Mouse (Mus musculus) urinary bladder, postnatal 4 days (tissue): Measurements from ENCODE around the gene Dnajc28.
"Not testable (repeated sequence)": the region's sequence is repeated elsewhere in the genome, so short reads cannot be mapped to it uniquely, and the experiment has no call there.

Source experiments
- DNase-seq, 2 experiments: peaks; one replicate each; pipeline ENCODE4 v3.0.0; 2021 to 2022; ENCODE audit warnings: low spot score in 2 of 2

The Dnajc28 gene

DNA sequence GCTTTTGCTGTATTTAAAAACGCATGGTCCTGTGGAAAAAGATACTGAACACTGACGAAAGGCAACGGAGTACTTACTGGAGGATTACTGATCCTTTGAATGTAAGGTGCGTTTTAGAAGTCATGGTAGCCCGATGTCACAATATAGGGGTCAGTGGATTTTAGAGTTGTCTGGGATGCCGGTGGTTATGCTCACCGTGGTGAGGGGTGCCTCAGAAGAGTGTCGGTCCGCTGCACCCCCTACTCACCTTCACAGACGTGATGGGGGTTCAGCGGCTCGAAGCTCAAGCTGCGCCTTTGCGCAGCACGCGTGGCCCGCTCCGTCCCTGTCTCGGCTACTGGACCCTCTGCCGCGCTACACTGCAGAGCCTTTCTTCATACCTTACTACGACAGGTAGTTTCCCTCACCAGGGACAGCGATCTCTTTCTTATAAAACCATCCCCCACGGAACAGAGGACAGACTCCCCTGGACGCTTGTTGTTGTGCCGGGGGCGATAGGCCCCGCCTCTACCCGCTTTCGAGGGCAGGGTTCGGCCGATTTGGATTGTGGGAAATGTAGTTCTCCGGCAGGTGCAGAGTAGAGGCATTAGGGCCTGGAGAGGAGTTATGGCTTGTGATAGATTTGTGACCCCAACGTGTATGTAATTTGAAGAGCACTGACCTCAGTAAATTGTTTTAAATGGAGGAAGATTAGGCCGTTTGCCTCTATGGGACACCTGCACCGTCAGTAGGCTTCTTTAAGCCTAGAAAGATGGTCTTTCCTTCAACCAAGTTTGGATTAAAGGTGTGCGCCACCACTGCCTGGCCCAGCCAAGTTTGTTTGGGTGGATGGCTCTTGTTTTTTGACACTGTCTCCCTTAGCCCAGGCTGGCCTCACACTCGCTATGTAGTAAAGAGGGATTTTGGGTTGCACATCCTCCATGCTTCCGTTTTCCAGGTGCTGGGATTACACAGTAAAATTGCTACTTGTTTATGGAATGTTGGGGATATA is at the start of gene Dnajc28:
Dnajc28 (minus strand) TSS at position 516 of the 991 bp plus-strand sequence.
- peak; percentile 57 to 70 for DNase-seq

DNA sequence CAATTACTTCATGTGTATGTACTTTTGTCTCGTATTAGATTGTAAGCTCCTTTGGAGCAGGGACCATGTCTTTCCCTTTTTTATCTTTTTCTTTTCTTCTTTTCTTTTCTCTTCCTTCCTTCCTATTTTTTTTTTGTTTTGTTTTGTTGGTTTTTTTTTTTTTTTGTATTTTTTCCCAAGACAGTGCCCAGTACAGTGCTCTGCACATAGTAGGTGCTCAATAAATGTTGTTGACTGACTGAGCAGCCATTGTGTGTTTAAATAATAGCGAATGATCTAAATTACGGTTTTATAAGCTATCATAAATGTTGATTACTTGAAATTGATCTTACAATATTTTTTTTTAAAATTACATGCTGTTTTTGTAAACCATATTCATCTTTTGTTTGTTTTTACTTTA is 45.0 kb upstream of the Dnajc28 start:
- DNase-seq: no peak

DNA sequence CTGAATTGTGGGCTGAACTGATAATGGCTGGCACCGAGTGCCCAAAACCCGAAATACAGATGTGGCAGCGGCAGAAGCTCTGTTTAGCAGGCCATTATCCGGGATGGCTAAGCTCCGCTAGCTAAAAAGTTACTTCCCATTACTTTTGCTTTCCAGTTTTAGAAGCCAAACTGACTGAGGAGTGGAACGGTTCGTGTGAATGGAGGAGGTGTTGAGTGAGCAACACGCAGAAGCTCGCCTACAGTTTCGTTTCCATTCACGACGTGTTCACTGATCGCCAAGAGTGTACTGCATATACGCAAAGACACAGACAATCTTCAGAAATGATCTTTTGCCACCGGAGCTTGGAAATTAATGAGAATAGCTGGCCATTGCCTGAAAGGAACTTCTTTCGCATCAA is 43.5 kb upstream of the Dnajc28 start:
- no peak for DNase-seq

DNA sequence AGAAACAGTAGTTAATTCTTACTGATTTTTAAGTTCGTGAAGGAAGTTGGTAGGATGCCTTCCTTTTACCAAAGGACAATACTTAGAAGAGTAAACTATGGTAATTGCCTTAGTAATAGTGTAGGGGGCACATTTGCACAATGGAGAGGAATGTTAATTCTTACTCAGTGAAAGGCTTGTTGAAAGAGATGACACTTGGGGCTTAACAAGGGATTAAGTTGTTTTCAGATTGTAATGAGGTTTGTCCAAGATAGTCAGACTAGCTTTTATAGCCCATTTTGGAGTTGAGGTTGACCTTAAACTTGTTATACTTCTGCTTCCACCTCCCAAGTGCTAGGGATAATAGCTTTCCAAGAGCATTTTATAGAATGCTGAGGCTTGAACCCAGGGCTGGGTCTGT is 42.6 kb upstream of the Dnajc28 start:
- no peak for DNase-seq

DNA sequence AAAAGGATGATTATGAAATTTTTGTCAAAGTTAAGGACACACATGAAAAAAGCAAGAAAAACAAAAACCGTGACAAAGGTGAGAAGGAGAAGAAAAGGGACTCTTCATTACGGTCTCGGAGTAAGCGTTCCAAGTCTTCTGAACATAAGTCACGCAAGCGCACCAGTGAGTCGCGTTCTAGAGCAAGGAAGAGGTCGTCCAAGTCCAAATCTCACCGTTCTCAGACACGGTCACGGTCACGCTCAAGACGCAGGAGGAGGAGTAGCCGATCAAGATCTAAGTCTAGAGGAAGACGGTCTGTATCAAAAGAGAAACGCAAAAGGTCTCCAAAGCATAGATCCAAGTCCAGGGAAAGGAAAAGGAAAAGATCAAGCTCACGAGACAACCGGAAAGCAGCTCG is 41.0 kb upstream of the Dnajc28 start:
- no peak for DNase-seq

DNA sequence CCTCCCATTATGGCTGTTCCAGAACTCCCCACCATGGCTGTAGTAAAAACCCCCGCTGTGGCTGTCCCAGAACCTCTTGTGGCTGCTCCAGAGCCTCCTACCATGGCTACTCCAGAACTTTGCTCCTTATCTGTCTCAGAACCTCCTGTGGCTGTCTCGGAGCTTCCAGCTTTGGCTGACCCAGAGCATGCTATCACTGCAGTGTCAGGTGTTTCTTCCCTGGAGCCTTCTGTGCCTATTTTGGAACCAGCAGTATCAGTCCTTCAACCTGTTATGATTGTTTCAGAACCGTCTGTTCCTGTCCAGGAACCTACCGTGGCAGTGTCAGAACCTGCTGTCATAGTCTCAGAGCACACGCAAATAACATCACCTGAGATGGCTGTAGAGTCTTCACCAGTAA is 39.6 kb upstream of the Dnajc28 start:
- DNase-seq: no peak

DNA sequence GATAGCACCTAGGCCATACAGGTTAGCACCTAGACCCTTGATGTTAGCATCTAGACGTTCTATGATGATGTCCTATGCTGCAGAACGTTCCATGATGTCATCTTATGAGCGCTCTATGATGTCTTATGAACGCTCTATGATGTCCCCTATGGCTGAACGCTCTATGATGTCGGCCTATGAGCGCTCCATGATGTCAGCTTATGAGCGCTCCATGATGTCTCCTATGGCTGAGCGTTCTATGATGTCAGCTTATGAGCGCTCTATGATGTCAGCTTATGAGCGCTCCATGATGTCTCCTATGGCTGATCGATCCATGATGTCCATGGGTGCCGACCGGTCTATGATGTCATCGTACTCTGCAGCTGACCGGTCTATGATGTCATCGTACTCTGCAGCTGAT is 38.5 kb upstream of the Dnajc28 start:
- DNase-seq: no peak

DNA sequence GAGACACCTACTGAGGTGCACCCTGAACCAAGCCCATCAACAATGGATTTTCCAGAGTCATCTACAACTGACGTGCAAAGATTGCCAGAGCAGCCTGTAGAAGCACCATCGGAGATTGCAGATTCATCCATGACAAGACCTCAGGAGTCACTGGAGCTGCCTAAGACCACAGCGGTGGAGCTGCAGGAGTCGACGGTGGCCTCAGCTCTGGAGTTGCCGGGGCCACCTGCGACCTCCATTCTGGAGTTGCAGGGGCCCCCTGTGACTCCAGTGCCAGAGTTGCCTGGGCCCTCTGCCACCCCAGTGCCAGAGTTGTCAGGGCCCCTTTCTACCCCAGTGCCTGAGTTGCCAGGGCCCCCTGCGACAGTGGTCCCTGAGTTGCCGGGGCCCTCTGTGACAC is 36.5 kb upstream of the Dnajc28 start:
- no peak for DNase-seq

DNA sequence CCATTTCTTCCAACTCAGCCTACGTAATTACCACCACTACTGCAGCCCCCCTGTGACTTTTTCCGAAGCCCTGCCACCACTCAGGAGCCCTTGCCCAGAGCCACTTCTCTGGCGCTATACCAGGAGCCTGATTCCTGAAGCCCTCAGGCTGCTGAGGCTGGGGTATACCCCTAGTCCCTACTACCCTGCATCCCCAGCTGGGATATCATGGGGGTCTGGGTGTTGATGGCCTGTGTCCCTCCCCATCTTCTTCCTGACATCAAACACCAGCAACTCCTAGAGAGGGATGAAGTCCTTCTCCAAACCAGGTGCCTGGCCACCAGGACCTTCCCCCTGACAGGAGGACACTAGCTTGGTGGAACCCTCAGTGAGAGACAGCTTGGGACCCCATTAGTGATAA is 33.4 kb upstream of the Dnajc28 start:
- no peak for DNase-seq

DNA sequence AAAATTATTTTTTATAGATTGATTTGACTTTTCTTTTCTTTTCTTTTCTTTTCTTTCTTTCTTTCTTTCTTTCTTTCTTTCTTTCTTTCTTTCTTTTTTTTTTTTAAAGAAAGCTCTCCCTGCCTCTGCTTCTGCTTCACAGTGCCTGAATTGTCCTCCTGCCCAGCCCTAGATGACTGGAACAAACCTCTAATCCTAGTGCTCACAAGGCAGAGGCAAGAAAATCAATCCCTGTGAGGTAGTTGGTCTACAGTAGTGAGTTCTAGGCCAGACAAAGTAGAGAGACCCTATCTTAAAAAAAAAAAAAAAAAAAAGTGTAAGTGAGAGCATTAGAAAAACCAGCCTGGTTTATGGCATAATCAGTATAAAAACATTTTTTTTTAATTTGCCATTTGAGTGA is 31.0 kb upstream of the Dnajc28 start:
- no peak for DNase-seq

DNA sequence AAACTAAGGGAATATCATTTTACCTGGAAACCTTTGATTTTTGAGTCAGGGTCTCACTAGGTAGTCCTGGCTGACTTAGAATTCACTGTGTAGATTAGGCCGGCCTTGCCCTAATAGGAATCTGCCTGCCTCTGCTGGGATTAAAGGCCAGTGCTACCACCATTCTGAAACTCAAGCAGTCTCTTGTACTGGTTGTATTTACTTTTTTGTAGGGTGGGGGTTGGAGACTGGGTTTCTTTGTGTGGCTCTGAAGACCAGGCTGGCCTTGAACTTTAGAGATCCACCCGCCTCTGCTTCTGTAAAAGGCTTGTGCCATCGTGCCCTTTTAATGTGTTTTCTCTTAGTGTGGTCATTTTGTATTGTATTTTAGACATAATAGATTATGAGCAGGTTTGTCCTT is 30.4 kb upstream of the Dnajc28 start:
- DNase-seq: no peak

DNA sequence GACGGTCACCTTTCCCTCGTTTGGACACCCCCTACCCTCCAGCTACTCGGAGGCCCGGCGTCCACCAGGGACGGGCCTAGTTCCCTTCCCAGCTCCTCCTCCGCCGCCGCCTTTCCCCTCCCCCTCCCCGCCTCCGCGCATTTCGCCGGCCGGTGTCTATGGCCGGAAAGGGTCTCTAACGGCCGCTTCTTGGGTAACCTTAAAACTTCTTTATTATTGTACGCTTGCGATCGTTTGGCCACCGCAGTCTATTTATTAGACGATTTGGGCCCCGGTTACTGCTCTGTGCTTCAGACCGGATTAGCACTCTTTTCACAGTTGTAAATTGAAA is 29.4 kb upstream of the Dnajc28 start:
- peak; percentile 74 to 88 for DNase-seq

DNA sequence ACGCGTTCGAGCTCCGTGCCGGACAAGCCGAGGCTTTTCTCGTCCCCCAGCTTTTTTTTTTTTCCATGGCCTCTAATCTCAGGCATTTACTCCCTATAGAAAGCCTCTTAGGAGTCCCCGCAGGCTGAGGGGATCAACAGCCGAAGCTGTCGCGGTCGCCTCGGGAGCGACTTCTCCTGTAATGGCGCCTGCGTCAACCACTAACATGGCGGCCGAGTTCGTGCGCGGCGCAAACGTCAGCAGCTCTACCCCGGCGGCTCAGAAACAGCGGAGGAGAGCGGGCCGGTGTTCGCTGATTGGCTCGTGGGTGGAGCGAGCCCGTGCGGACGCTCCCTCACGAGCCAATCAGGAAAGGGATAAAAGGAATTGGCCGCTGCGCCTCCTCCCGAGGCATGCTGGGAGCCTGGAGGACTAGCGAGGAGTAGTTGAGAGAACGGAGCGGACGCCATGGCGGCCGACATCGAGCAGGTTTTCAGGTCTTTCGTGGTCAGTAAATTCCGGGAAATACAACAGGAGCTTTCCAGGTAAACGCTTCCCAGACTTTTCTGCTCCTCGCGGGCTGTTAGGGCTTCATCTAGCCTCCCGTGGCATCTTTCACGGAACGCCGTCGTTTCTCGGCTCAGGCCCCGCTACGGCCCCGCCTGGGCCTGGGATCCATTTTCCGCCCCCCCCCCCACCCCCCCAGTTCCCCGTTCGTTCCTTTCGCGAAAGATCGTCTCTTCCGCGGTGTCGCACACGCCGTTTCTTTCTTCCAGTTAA is 28.8 kb upstream of the Dnajc28 start, which contains the start of gene Son:
Son (plus strand) TSS at position 46 of the 759 bp plus-strand sequence.
- peak; percentile 95 to 96 for DNase-seq

DNA sequence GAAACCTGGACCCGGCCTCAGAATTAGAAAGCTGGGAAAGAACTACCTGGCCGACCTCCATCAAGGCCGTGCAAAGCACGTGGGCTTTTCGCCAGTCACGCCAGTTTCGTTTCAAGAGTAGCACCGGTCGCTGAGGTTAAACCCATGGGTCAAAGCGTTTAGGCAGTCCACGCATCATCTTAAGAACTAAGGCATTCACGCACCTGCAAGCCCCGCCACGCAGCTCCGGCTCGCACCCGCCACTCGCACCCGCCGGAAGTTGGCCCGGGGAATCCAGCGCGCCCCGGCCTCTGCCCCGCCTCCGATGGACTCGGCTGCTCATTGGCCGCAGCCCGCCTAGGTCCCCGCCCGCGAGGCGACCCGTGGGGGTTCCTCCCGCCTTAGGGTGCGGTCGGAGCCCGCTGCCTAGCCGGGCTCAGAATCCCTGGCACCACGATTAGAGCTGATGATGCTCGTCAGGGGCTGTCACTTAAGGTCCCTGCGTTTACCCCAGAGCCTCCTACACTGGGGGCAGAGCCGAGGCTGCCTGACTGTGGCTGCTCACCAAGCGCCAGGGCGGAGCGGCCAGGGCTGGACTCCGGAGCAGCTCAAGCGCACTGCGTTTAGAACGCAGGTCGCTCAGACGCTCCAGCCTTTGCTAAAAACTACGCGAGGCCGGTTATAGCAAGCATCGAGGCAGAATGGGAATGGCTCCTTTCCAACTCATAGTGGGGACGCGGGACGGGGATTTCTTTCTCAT is 28.0 kb upstream of the Dnajc28 start, which contains the start of gene Gart:
Gart (minus strand) TSS at position 272 of the 739 bp plus-strand sequence.
- peak; percentile 92 to 93 for DNase-seq

DNA sequence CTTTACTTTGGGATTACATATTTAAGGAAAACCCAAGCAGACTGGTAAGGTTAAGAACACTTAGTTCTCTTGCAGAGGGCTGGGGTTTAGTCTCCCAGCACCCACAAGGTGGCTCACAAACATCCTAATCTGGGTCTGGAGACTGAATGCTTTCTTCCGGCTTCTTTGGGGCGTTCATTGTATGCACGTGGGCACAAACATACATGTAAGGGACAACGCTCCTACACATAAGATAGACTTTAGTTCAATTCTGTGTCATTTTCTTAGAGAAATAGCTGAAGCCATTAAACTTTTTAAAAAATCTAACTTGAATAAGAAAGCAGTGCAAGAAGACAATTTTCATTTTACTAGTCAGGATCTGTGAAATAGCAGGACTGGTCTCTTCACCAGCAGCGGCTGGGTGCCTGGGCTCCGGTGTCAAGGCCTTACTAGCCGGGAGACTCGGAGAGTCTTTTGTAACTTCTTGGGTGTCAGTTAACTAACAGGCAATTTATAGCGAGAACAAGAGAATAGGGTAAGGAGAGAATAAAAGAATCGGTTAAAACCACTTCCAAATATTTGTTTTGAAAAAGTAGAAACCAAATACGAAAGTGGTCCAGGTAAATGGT is 27.3 kb upstream of the Dnajc28 start:
- peak in 1 of 2 experiments; percentile 50 for DNase-seq

DNA sequence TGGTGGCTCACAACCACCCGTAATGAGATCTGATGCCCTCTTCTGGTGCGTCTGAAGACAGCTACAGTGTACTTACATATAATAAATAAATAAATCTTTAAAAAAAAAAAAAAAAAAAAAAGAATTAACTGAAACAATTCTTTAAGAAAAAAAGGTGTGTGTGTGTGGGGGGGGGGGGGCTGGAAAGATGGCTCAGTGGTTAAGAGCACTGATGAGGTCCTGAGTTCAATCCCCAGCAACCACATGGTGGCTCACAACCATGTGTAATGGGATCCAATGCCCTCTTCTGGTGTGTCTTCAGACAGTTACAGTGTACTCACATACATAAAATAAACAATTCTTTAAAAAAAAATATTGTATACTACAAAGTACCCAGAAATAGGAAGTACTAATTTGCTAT is 26.6 kb upstream of the Dnajc28 start:
- not testable (repeated sequence) for DNase-seq

DNA sequence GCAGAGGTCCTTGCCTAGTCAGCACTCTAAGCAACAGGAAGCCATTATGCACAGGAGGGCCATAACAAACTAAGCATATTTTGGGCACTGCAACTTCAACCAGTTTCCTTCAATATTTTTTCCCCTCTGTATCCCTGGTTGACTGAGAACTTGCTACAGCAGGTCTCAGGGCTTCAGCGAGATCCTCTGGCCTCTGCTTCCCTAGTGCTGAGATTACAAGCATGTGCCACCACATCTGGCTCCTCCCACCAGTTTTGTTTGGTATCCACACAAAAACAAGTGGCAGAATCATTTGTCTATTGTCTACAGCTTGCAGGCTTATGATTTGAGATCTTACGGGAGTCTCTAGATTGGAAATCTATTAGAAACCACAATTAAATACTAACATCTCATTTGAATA is 26.1 kb upstream of the Dnajc28 start:
- peak in 1 of 2 experiments; percentile 44 for DNase-seq

DNA sequence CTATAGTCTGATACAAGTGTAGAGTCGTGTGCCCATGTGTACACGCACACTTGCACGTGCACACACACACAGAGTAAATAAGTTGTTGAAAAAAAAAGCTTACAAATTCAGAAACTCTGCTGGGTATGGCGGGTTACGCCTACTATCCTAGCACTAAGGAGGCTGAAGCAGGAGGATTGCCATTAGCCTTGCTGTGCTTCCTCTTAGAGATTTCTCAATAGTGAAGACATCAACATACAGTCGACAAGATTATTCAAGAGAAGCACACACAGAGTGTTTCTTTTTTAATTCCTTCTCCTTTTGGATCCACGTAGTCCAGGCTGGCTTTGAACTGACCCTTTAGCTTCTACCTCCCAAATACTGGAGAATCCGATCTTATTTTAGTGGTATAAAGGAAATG is 21.3 kb upstream of the Dnajc28 start:
- no peak for DNase-seq

DNA sequence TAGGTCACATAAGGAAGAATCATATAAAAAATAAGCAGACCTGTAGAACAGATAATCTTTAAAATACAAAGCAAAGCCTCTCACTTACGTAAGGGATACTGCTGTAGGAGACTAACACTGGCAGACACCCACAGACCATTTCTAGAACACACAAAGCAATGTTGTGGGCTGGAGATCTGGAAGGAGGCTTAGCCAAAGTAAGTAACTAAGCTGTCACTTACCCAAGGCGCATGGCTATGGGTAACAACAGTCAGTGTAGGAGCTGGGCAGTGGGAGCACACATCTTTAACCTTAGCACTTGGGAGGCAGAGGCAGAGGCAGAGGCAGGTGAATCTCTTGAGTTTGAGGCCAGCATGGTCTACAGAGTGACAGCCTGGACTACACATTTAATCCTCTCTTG is 20.8 kb upstream of the Dnajc28 start:
- no peak for DNase-seq

DNA sequence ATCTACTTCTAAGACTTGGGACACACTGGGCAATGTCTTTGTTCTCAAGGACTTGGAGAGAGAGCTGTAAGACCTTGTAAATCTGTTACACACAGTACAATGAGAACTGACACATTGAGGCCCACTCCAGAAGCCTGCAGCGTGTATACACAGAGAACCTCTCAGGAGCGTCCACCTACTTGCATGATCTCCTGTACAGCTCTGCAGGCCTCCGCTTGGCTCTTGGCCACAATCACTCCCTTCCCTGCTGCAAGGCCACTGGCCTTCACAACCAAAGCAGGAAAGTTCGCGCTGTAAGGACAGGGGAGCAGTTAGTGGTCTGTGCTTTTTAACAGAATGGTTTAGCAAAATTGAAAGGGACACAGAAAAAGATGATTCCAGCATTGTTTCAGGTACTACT is 20.3 kb upstream of the Dnajc28 start:
- DNase-seq: no peak

DNA sequence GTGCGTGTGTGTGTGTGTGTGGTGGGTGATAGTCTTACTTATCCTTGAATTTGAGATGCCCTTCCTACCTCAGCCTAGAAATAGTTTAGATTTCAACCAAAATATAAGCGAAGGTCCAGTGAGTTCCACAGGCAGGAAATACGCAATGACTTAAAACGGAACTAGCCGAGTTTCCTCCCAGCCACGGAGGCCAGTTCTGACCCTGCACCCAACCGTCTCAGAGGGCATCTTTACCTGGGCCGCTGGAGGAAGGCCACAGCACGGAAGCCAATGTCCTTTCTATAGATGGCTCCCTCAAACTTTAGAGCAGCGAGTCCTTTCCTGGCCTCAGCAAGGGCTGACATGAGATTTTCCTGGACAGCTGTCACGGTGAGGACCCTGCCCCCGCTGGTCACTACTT is 14.8 kb upstream of the Dnajc28 start:
- DNase-seq: no peak

DNA sequence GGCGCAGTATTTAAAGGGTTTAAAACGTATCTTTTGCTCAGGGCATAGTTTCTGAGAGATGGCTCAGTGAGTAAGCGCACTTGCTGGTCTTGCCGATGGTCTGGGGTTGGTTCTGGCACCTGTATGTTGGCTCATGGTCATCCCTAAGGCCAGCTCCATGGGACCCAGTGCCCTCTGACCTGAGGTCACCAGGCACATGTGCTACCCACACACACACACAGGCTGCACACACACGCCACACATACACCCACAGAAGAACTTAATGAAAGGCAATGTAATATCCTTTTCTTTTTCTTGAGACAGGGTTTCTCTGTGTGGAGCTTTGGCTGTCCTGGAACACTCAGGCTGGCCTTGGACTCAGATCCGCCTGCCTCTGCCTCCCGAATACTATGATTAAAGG is 14.1 kb upstream of the Dnajc28 start:
- DNase-seq: no peak
